Mouse (Mus musculus): ENCODE measurements at regions not wholly inside any gene's neighbourhood (a gene's known extent, or its start where the extent isn't known, plus 50 kb on each side); places are given as distances from the start of the nearest gene placed in this dataset.

- intact Hi-C loops (cut with DNase I), result no loop called here
- no peak for DNase-seq
These were observed 96.2 kb upstream of the Trib2 start for GRCm38 (mm10) chr12:15912959-15913358.

- intact Hi-C loops (cut with DNase I), result no loop called here
- DNase-seq, result no peak
These were observed 95.8 kb upstream of the Trib2 start for GRCm38 (mm10) chr12:15912491-15912890.

DNA sequence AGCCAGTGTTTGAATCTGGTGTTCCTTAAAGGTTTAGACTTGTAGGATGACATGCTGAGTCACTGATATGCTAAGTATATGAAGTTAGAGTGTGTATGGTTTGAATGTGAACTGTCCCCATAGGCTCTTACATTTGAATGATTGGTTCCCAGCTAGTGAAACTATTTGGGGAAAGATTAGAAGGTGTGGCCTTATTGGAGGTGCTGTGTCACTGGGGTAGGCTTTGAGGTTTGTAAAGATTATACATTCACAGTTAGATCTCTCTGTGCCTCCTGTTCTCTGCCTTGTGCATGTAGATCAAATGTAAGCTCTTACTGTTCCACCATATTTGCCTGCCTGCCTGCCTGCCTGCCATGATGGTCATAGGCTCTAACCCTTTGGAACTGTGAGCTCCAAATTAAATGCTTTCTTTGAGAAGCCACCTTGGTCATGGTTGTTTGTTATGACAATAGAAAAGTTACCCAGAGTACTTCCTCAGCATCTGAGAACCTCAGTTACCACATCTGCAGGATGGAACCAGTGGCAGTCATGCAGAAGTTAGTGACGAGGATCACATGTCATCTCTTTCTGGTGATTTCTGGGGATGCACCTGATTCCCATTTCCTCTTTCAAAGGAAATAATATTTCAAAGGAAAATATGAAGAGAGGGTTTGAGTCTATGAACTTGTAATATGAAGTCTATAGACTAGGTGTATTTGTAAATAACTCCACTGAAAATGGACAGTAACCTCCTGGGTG lies 94.7 kb upstream of the Trib2 start:
- intact Hi-C loops (cut with DNase I), result no loop called here
- no peak for DNase-seq

- no peak for DNase-seq
- intact Hi-C loops (cut with DNase I), result no loop called here
These were observed 80.8 kb upstream of the Trib2 start for GRCm38 (mm10) chr12:15897539-15897938.

GRCm38 (mm10) chr12:15896511-15896910 lies 79.8 kb upstream of the Trib2 start:
- intact Hi-C loops (cut with DNase I), result no loop called here
- DNase-seq, result no peak

- DNase-seq, result no peak
- intact Hi-C loops (cut with DNase I), result no loop called here
These were observed 78.5 kb upstream of the Trib2 start for GRCm38 (mm10) chr12:15895215-15895614.

GRCm38 (mm10) chr12:15890591-15890990 lies 73.9 kb upstream of the Trib2 start:
- DNase-seq, result no peak
- intact Hi-C loops (cut with DNase I), result no loop called here

GRCm38 (mm10) chr12:15879907-15880430 lies 63.2 kb upstream of the Trib2 start:
- intact Hi-C loops (cut with DNase I), result no loop called here
- no peak for DNase-seq

All from heart, postnatal 36 days (tissue).